Mouse (Mus musculus): ENCODE measurements at regions not wholly inside any gene's neighbourhood (a gene's known extent, or its start where the extent isn't known, plus 50 kb on each side); places are given as distances from the start of the nearest gene placed in this dataset.

DNA sequence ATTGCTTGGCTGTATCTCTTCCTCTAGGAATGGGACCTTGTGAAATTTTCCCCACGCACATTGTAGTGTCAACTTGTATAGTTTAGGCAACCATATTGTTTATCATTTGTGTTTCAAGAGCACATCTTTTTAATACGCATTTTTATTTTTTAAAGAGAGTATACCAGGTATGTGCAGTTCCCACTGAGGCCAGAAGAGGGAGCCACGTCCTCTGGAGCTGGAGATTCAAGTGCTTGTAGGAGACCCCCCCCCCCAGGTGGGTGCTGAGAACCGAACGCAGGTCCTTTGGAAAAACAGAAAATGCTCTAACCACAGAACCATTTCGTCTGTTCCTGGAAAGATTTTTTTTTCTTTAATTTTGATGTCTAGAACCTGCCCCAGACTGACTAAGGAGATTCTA, 161.5 kb downstream of the Dad1 start:
- Histone ChIP-seq H3K27me3 (ENCODE audit: control insufficient read depth, insufficient read depth, low read length) (no peaks in the 10 kb centered on the region), H3K4me3 (replicated peaks; ENCODE audit: insufficient read depth, low read depth, low read length) (no peak overlapping the region), H3K27ac (ENCODE audit: insufficient read depth, low read length) (no peak overlapping the region), H3K4me1 (ENCODE audit: control insufficient read depth, insufficient read depth, low read length) (no peaks in the 10 kb centered on the region)
- WGBS = 91% methylated on average over 6 of the region's 6 CpGs
- no peak for DNase-seq
- TF ChIP-seq POLR2A (IDR thresholded peaks at IDR 0.05; ENCODE audit: borderline replicate concordance, insufficient read depth, low read length) (no peak), CTCF (IDR thresholded peaks at IDR 0.05; ENCODE audit: borderline replicate concordance, insufficient read depth, low read depth, low read length) (no peak)

DNA sequence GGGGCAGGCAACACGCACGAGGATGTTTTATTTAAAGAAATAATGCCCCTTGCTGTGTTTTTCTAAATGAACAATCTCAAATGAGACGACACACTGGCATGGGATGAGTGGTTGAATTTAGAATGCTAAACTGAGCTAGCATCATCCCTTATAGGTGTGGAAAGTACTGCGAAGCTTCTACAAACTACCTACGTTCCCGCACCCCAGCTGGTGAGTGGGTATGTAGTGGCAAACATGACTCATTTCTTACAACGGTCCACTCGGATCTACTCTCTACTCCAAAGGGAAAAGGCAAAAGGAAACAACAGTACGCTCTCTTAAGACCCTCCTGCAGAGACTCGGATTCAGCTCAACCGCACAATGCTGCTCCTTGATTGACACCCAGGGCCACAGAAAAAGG, 167.2 kb downstream of the Dad1 start:
- no peak for TF ChIP-seq POLR2A (IDR thresholded peaks at IDR 0.05; ENCODE audit: borderline replicate concordance, insufficient read depth, low read length)
- no peak for TF ChIP-seq CTCF (IDR thresholded peaks at IDR 0.05; ENCODE audit: borderline replicate concordance, insufficient read depth, low read depth, low read length)
- H3K4me1 ChIP-seq (ENCODE audit: control insufficient read depth, insufficient read depth, low read length) = no peaks in the 10 kb centered on the region
- H3K27ac ChIP-seq (ENCODE audit: insufficient read depth, low read length) = no peak overlapping the region
- DNase-seq = no peak
- no peak overlapping the region for H3K4me3 ChIP-seq (replicated peaks; ENCODE audit: insufficient read depth, low read depth, low read length)
- WGBS = 53% methylated on average over 11 of the region's 11 CpGs
- H3K27me3 ChIP-seq (ENCODE audit: control insufficient read depth, insufficient read depth, low read length) = no peaks in the 10 kb centered on the region

DNA sequence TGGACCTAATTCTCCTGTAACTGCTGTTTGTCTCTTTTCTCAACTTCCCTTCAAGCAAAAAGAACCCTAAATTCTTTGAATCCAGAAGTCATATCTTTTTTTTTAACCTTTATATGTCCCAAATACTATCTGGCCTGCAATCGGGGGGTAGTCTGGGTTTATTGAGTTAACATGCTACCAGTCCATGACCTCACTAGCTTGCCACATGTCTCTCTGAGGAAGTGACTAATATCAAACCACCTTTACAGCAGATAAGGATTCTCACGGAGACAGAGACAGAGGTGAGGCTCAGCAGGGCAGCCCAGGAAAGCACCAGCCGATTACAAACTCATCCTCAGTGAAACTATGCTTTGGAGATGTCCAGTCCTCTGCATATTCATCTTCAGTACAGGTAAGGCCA, 179.2 kb downstream of the Dad1 start:
- H3K4me1 ChIP-seq (ENCODE audit: control insufficient read depth, insufficient read depth, low read length) = no peaks in the 10 kb centered on the region
- H3K27ac ChIP-seq (ENCODE audit: insufficient read depth, low read length) = no peak overlapping the region
- no peak for DNase-seq
- H3K27me3 ChIP-seq (ENCODE audit: control insufficient read depth, insufficient read depth, low read length) = no peaks in the 10 kb centered on the region
- 84% methylated on average over 3 of the region's 3 CpGs for WGBS
- no peak for TF ChIP-seq POLR2A (IDR thresholded peaks at IDR 0.05; ENCODE audit: borderline replicate concordance, insufficient read depth, low read length)
- TF ChIP-seq CTCF (IDR thresholded peaks at IDR 0.05; ENCODE audit: borderline replicate concordance, insufficient read depth, low read depth, low read length) = no peak
- no peak overlapping the region for H3K4me3 ChIP-seq (replicated peaks; ENCODE audit: insufficient read depth, low read depth, low read length)

DNA sequence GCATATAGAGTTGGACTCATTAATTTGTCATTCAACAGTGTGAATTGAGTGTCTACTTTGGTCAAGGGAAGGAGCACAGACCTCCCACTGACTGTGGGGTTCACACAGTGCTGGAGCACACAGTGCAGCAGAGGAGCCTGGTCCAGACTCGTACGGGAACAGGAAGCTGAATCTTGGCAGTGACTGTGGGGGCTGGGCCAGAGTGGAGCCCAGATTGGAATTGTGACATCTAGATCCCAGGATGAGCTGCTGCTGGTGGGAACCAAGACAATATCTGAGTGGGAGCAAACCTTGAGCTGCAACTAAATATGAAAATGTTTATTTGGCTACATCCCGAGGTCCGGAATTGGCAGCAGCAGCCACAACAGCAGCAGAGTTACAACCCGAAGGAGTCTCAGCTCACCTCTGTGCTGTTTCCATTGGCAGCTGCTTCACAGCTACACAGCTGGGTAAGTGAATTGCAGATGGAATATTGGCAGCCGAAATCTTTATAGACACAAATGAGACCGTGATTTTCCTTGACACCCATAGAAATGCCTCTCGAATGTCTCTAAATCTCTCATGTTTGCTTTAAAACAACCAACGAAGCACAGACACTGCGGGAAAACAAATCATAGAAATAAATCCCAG, 181.5 kb downstream of the Dad1 start:
- Histone ChIP-seq H3K27me3 (ENCODE audit: control insufficient read depth, insufficient read depth, low read length) (no peaks in the 10 kb centered on the region), H3K27ac (ENCODE audit: insufficient read depth, low read length) (no peak overlapping the region), H3K4me3 (replicated peaks; ENCODE audit: insufficient read depth, low read depth, low read length) (no peak overlapping the region), H3K4me1 (ENCODE audit: control insufficient read depth, insufficient read depth, low read length) (no peaks in the 10 kb centered on the region)
- 64% methylated on average over 10 of the region's 10 CpGs for WGBS
- TF ChIP-seq CTCF (IDR thresholded peaks at IDR 0.05; ENCODE audit: borderline replicate concordance, insufficient read depth, low read depth, low read length) (no peak), POLR2A (IDR thresholded peaks at IDR 0.05; ENCODE audit: borderline replicate concordance, insufficient read depth, low read length) (no peak)
- no peak for DNase-seq

DNA sequence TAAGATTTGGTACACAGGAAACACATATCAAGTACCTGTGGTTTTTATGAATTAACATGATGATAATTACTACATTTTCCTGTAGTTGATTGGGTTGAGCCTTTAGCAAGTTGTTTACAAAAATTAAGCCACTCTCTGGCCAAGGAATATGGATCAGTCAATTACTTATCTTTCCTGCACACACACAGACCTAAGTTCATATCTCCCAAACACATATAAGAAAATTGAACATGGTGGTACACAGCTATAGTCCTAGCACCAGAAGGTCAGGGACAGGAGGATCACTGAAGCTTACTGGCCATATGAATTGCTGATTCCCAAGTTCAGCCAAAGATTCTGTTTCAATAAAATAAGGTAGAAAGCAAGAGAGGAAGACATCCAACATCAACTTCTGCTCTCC, 183.7 kb downstream of the Dad1 start:
- Histone ChIP-seq H3K27ac (ENCODE audit: insufficient read depth, low read length) (no peak overlapping the region), H3K4me1 (ENCODE audit: control insufficient read depth, insufficient read depth, low read length) (no peaks in the 10 kb centered on the region), H3K27me3 (ENCODE audit: control insufficient read depth, insufficient read depth, low read length) (no peaks in the 10 kb centered on the region), H3K4me3 (replicated peaks; ENCODE audit: insufficient read depth, low read depth, low read length) (no peak overlapping the region)
- no peak for DNase-seq
- TF ChIP-seq POLR2A (IDR thresholded peaks at IDR 0.05; ENCODE audit: borderline replicate concordance, insufficient read depth, low read length) (no peak), CTCF (IDR thresholded peaks at IDR 0.05; ENCODE audit: borderline replicate concordance, insufficient read depth, low read depth, low read length) (no peak)

DNA sequence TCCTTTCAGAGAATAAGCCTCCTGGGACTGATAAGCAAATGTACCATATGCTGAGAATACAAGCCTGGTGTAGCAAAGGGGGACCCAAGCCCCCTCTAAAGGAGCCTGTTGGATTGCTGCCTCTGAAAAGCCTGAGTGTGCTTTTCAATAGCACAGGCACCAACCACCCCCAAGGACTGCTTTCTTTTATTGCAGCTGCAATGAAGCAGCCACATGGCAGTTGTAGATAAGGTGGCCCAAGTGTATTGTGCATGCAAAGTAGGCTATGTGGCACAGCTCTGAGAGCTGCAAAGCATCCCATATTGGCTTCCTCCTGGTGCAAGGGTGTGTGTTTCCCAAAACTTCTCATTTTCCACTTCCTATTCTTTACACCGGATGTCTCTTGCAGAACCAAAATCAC, 185.2 kb downstream of the Dad1 start:
- DNase-seq = no peak
- Histone ChIP-seq H3K27me3 (ENCODE audit: control insufficient read depth, insufficient read depth, low read length) (no peaks in the 10 kb centered on the region), H3K27ac (ENCODE audit: insufficient read depth, low read length) (no peak overlapping the region), H3K4me3 (replicated peaks; ENCODE audit: insufficient read depth, low read depth, low read length) (no peak overlapping the region), H3K4me1 (ENCODE audit: control insufficient read depth, insufficient read depth, low read length) (no peaks in the 10 kb centered on the region)
- WGBS = 100% methylated on average over 1 of the region's 1 CpGs
- TF ChIP-seq POLR2A (IDR thresholded peaks at IDR 0.05; ENCODE audit: borderline replicate concordance, insufficient read depth, low read length) (no peak), CTCF (IDR thresholded peaks at IDR 0.05; ENCODE audit: borderline replicate concordance, insufficient read depth, low read depth, low read length) (no peak)

DNA sequence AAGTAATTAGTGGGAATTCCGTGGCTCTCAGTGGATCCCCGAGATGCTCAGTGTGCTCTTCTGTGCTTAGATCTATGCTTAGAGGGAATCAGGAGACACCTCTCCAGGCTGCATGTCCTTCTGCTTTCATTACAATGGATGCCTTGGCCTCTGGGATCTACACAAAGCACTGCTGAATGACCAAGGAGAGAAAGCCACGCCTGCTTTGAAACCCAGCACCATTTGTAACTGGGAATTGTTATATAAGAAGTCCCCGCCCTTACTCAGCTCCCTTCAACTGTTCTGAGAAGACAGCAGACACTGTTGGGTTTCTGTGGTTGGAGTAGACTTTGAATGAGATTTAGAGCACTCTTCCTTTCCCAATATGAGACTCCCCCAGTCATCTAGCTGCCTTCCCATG, 188.4 kb downstream of the Dad1 start:
- no peak for DNase-seq
- no peaks in the 10 kb centered on the region for H3K4me1 ChIP-seq (ENCODE audit: control insufficient read depth, insufficient read depth, low read length)
- 89% methylated on average over 4 of the region's 4 CpGs for WGBS
- H3K27me3 ChIP-seq (ENCODE audit: control insufficient read depth, insufficient read depth, low read length) = no peaks in the 10 kb centered on the region
- no peak overlapping the region for H3K27ac ChIP-seq (ENCODE audit: insufficient read depth, low read length)
- TF ChIP-seq CTCF (IDR thresholded peaks at IDR 0.05; ENCODE audit: borderline replicate concordance, insufficient read depth, low read depth, low read length) (no peak), POLR2A (IDR thresholded peaks at IDR 0.05; ENCODE audit: borderline replicate concordance, insufficient read depth, low read length) (no peak)
- H3K4me3 ChIP-seq (replicated peaks; ENCODE audit: insufficient read depth, low read depth, low read length) = no peak overlapping the region

DNA sequence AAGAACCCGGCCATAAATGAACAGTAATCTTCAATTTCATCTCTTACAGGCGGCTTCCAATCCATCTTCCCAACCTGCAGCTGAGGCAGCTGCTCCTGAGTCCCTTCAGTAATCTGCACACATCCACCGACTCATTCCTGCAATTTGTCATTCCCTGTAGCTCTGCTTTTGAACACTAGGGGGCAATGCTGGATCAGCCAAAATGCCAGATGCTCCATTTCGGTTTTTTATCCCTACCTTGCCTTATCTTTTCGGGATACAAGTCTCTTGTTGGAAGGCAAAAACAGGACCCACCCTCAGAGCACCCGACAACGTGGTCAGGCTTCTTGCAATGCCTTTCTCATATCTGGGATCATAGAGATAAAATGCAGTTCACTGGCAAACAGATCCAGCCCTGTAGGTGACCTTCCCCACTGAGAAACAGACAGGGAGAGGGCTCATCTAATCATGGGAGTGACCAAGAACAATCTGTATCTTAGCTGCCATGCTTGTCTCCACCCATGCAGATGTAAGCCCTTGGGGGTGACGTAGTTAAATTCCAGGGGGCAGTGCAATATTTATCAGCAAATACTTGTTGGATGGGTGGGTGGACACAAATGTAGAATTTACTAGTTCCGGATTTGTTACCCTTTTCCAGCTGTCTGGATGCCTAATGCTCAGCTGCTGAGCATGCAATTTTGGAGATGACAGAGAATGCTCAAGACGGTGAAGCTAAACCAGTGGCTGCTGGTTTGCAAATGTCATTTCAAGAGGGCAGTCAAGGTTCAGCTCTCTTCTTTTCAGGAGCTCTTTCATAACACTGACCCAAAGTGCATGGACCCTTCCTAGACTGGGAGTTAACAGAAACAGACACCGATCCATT, 189.1 kb downstream of the Dad1 start:
- H3K4me1 ChIP-seq (ENCODE audit: control insufficient read depth, insufficient read depth, low read length) = no peaks in the 10 kb centered on the region
- no peak overlapping the region for H3K27ac ChIP-seq (ENCODE audit: insufficient read depth, low read length)
- H3K27me3 ChIP-seq (ENCODE audit: control insufficient read depth, insufficient read depth, low read length) = no peaks in the 10 kb centered on the region
- DNase-seq = peak; percentile 47 to 55
- WGBS = 27% methylated on average over 11 of the region's 11 CpGs
- TF ChIP-seq CTCF (IDR thresholded peaks at IDR 0.05; ENCODE audit: borderline replicate concordance, insufficient read depth, low read depth, low read length) (peak; percentile 66), POLR2A (IDR thresholded peaks at IDR 0.05; ENCODE audit: borderline replicate concordance, insufficient read depth, low read length) (no peak)
- no peak overlapping the region for H3K4me3 ChIP-seq (replicated peaks; ENCODE audit: insufficient read depth, low read depth, low read length)

Measured in cerebellum, adult 2 months (tissue).